Mouse (Mus musculus) forebrain, postnatal 0 days (tissue): ENCODE measurements around the gene Gas2l3. TPM values are rescaled to one million over a fixed set of nuclear protein-coding genes. Genes with fewer than 3 reads are reported as not detected.

Experiments used
- ATAC-seq: fragments of 200-750 bp; cut with Nextera tagmentation; 2 replicates; pipeline ENCODE4 v1.8.0; 2017; ENCODE audit warnings: mild to moderate bottlenecking, moderate library complexity
- DNase-seq: peaks from one replicate; pipeline ENCODE4 v3.0.0-alpha.2; 2015
- H3K27ac ChIP-seq: fragments of 300-500 bp; sonication (generic); 2 replicates; pipeline ENCODE4 v1.5.1; 2014; ENCODE audit warnings: low read depth, mild to moderate bottlenecking, antibody characterized with exemption, low read length, moderate library complexity, mixed read lengths
- H3K27me3 ChIP-seq: fragments of 300-500 bp; sonication (generic); 2 replicates; pipeline ENCODE4 v1.6.1; 2014; ENCODE audit warnings: mild to moderate bottlenecking, low read length, mixed read lengths; ENCODE audit not compliant: insufficient read depth
- H3K36me3 ChIP-seq: fragments of 300-500 bp; sonication (generic); 2 replicates; pipeline ENCODE4 v1.6.1; 2014; ENCODE audit warnings: mild to moderate bottlenecking, moderate library complexity; ENCODE audit not compliant: insufficient read depth
- H3K4me1 ChIP-seq: fragments of 300-500 bp; sonication (generic); 2 replicates; pipeline ENCODE4 v1.6.1; 2014; ENCODE audit warnings: antibody characterized with exemption; ENCODE audit not compliant: insufficient read depth
- H3K4me2 ChIP-seq: fragments of 300-500 bp; sonication (generic); 2 replicates; pipeline ENCODE4 v1.6.1; 2014; ENCODE audit warnings: low read depth, mild to moderate bottlenecking, moderate library complexity
- H3K4me3 ChIP-seq: fragments of 300-500 bp; sonication (generic); 2 replicates; pipeline ENCODE4 v1.5.1; 2014; ENCODE audit warnings: low read depth, low read length, mixed read lengths
- H3K9ac ChIP-seq: fragments of 300-500 bp; sonication (generic); 2 replicates; pipeline ENCODE4 v1.6.1; 2014; ENCODE audit warnings: mild to moderate bottlenecking
- H3K9me3 ChIP-seq: fragments of 300-500 bp; sonication (generic); 2 replicates; pipeline ENCODE4 v1.6.1; 2016; ENCODE audit warnings: low read length
- CTCF ChIP-seq: sonication (generic); IDR thresholded peaks from 2 replicates; pipeline ENCODE4 v1.5.1; 2016; ENCODE audit warnings: antibody characterized with exemption, control low read depth, low read depth
- WGBS: fragments of 180-500 bp; shearing (Covaris S2); extraction: QIAGEN DNeasy Blood & Tissue Kit; methylation state at CpG from one replicate; pipeline ENCODE4 v1.1.7; 2014; 5-methylcytosine and 5-hydroxymethylcytosine counted together
- polyA plus RNA-seq: library from polyadenylated mRNA; unstranded; fragments of >200 nt; fragmentation: Nextera tagmentation; extraction: Ambion mirVana; gene quantifications from 2 replicates; pipeline ENCODE4 v1.2.1, GENCODE M21; 2015
- total RNA-seq: library from RNA; depleted of rRNA; stranded (reverse); fragments of >200 nt; gene quantifications from 2 replicates; pipeline ENCODE4 v1.2.3, GENCODE M21; 2014; rRNA removed

The Gas2l3 gene
- total RNA-seq (3.8 and 6.2 TPM in 2 replicates), polyA plus RNA-seq (2.2 and 3.0 TPM in 2 replicates)

DNA sequence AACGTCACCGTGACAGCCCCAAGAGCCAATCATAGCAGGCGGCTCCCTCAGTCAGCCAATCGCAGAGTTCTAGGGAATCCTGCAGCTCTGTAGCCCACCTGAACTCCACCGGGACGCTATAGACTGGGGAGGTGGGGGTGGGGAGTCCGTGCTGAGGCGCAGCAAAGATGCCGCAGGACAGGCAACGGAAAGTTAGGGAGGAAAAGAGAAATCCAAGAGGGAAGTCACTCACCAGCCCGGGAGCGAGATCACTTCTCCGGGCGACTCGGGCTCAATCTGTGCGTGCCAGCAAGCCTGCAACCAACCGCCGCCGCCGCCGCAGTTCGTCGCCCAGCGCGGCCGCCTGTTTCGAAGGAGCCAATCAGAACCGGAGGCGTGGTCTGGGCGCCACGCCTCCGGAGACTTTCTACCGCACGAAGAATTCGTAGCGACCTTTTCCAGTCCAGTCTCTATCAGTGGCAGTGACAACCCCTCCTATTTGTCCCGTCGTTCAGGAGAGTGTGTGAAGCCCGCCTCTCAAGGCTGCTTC lies at the start of gene Gas2l3:
TSS of gene Gas2l3 (minus strand) at position 345 of the 529 bp plus-strand sequence.
- Histone ChIP-seq H3K9ac (peak within 1 kb of the TSS; percentile 52), H3K36me3 (no peaks in the 10 kb centered on the region), H3K27ac (peak within 1 kb of the TSS; percentile 35), H3K9me3 (no peaks in the 10 kb centered on the region), H3K4me1 (0 out of 2 replicates have a peak, but pooled peaks cover 3% of the 10 kb centered on the region), H3K4me2 (peak within 1 kb of the TSS; percentile 98), H3K27me3 (no peaks in the 10 kb centered on the region), H3K4me3 (peak within 1 kb of the TSS; percentile 63)
- under 1% methylated on average over 39 of the region's 39 CpGs for WGBS
- DNase-seq (peak; percentile 90), ATAC-seq (peak; percentile 98)
- TF ChIP-seq CTCF = peak; percentile 26; the same call in 1 of the 2 replicates

- H3K27ac ChIP-seq = no peak overlapping the region
- no peaks in the 10 kb centered on the region for H3K36me3 ChIP-seq
- no peak overlapping the region for H3K9ac ChIP-seq
- WGBS = 31% methylated on average over 3 of the region's 3 CpGs
- no peaks in the 10 kb centered on the region for H3K9me3 ChIP-seq
- no peak overlapping the region for H3K4me3 ChIP-seq
- H3K4me2 ChIP-seq = no peak overlapping the region
- 0 out of 2 replicates have a peak, but pooled peaks cover 3% of the 10 kb centered on the region for H3K4me1 ChIP-seq
- ATAC-seq (no peak), DNase-seq (no peak)
- TF ChIP-seq CTCF = no peak
- H3K27me3 ChIP-seq = no peaks in the 10 kb centered on the region
Measured at GRCm38 (mm10) chr10:89491321-89491720, 47.6 kb upstream of the Gas2l3 start.

- WGBS = 90% methylated on average over 3 of the region's 3 CpGs
- H3K4me3 ChIP-seq = no peak overlapping the region
- H3K4me1 ChIP-seq = 0 out of 2 replicates have a peak, but pooled peaks cover 3% of the 10 kb centered on the region
- H3K27me3 ChIP-seq = no peaks in the 10 kb centered on the region
- H3K27ac ChIP-seq = no peak overlapping the region
- no peaks in the 10 kb centered on the region for H3K36me3 ChIP-seq
- no peak for TF ChIP-seq CTCF
- H3K9me3 ChIP-seq = no peaks in the 10 kb centered on the region
- ATAC-seq (no peak), DNase-seq (no peak)
- no peak overlapping the region for H3K9ac ChIP-seq
- H3K4me2 ChIP-seq = no peak overlapping the region
Measured at GRCm38 (mm10) chr10:89490250-89490649, 46.5 kb upstream of the Gas2l3 start.

DNA sequence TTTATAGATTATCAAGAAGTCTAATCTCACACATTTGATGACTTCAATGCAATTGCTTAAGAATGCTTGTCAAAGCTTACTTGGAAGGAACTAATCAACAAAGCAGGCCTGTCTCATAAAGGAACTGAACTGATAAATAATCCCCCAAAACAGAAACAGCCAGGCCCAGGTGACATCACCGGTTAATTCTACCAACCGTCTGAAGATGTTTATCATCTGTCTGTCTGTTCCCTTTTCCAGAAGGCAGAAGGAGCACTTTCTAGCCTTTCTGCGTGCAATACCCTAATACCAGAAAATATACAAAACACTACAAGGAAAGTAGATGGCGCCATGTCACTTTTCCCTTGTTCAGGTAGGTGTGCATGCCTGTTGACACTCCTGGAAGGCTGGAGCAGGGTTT lies 45.7 kb upstream of the Gas2l3 start:
- H3K4me2 ChIP-seq = no peak overlapping the region
- DNase-seq (no peak), ATAC-seq (no peak)
- 0 out of 2 replicates have a peak, but pooled peaks cover 3% of the 10 kb centered on the region for H3K4me1 ChIP-seq
- 81% methylated on average over 4 of the region's 4 CpGs for WGBS
- H3K36me3 ChIP-seq = no peaks in the 10 kb centered on the region
- H3K4me3 ChIP-seq = no peak overlapping the region
- no peaks in the 10 kb centered on the region for H3K9me3 ChIP-seq
- no peak for TF ChIP-seq CTCF
- H3K9ac ChIP-seq = no peak overlapping the region
- H3K27ac ChIP-seq = no peak overlapping the region
- H3K27me3 ChIP-seq = no peaks in the 10 kb centered on the region

- 0 out of 2 replicates have a peak, but pooled peaks cover 3% of the 10 kb centered on the region for H3K4me1 ChIP-seq
- DNase-seq (peak; percentile 13), ATAC-seq (peak; percentile 81; the same call in 1 of the 2 replicates)
- WGBS = 15% methylated on average over 4 of the region's 4 CpGs
- H3K4me2 ChIP-seq = no peak overlapping the region
- H3K27me3 ChIP-seq = no peaks in the 10 kb centered on the region
- H3K9ac ChIP-seq = no peak overlapping the region
- no peaks in the 10 kb centered on the region for H3K36me3 ChIP-seq
- no peaks in the 10 kb centered on the region for H3K9me3 ChIP-seq
- no peak overlapping the region for H3K27ac ChIP-seq
- H3K4me3 ChIP-seq = no peak overlapping the region
- no peak for TF ChIP-seq CTCF
Measured at GRCm38 (mm10) chr10:89486995-89487742, 43.4 kb upstream of the Gas2l3 start.

DNA sequence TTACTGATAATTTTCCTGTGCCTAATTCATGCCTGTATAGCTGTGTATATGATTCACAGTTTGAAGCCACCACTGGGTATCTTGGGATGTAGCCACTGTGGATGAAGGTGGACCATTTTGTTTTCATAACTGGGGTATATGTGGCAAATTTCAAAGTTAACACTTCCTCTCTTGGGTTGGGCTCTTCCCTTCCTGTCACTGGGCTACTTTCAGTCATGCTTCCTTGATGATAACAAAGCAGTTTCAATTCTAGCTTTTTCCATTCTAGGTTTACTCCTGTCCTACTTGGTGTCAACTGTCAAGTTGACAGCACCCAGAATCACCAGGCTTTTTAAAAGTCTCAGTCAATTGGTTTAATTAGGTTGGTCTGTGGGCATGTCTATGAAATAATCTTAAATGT lies 41.1 kb upstream of the Gas2l3 start:
- TF ChIP-seq CTCF = no peak
- no peak overlapping the region for H3K9ac ChIP-seq
- H3K36me3 ChIP-seq = no peaks in the 10 kb centered on the region
- H3K27ac ChIP-seq = no peak overlapping the region
- H3K9me3 ChIP-seq = no peaks in the 10 kb centered on the region
- DNase-seq (no peak), ATAC-seq (no peak)
- H3K4me3 ChIP-seq = no peak overlapping the region
- H3K4me2 ChIP-seq = no peak overlapping the region
- H3K4me1 ChIP-seq = 0 out of 2 replicates have a peak, but pooled peaks cover 3% of the 10 kb centered on the region
- H3K27me3 ChIP-seq = no peaks in the 10 kb centered on the region
